Mouse (Mus musculus) megakaryocyte, embryonic 14.5 days (primary cell): ENCODE data around the gene Nfkbie. TPM values are rescaled to one million over a fixed set of nuclear protein-coding genes. Genes with fewer than 3 reads are reported as not detected.

Source experiments
- H3K27me3 ChIP-seq: replicated peaks from 2 replicates; pipeline ENCODE3; 2012; ENCODE audit warnings: inconsistent platforms
- H3K36me3 ChIP-seq: replicated peaks from 2 replicates; pipeline ENCODE3; 2012; ENCODE audit warnings: low read length, inconsistent platforms, mixed read lengths
- H3K4me1 ChIP-seq: 2 replicates; pipeline ENCODE4 v1.6.1; 2012; ENCODE audit warnings: inconsistent platforms
- H3K4me3 ChIP-seq: replicated peaks from 2 replicates; pipeline ENCODE3; 2012; ENCODE audit warnings: moderate library complexity, mild to moderate bottlenecking, inconsistent platforms
- H3K9me3 ChIP-seq: 2 replicates; pipeline ENCODE4 v1.6.1; 2012; ENCODE audit warnings: inconsistent platforms
- FLI1 ChIP-seq: IDR thresholded peaks from 2 replicates; pipeline ENCODE4 v1.6.1; 2012; ENCODE audit warnings: low read length, inconsistent platforms, mixed read lengths
- GATA1 ChIP-seq: IDR thresholded peaks from 3 replicates; pipeline ENCODE4 v1.6.1; 2012; ENCODE audit warnings: mixed read lengths, low read length, inconsistent platforms, borderline replicate concordance
- polyA plus RNA-seq: library from polyadenylated mRNA; stranded (reverse); fragments of >175 nt; gene quantifications from 2 replicates; pipeline ENCODE4 v1.2.3, GENCODE M21; 2012; ENCODE audit warnings: low replicate concordance; ENCODE audit not compliant: insufficient read depth

Nfkbie gene
- polyA plus RNA-seq, 1 experiment: 9.1 TPM

DNA sequence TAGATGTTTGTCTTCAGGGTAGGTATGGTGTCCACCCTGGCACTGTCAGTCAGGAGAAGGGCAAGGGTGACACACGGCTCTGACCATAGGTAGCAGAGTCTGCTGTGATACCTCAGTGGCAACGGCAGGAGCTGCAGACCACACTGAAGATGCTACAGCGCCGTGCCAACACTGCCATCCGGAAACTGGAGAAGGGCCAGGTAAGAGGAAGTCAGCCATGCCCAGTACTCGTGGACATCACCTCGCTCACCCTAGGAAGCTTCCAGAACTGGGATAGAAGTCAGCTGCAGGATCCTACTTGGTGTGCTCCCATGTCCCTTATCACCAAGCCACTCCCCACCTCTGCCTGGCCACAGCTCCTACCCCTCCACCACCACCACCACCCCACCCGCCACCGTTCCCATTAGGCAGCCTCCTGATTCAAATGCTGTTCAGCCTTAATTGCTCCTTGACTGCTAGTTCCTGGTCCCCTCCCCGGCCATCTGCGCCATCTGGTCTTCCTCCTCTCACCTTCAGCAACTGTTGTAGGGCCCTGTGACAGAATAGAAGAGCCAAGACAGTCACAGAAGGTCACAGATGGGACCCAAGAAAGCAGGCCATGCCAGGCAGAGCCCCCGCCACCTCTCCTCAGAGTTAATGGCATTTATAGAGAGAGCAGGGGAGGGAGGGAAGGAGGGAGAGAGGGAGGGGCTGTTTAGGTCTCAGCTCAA, 36.6 kb upstream of the Nfkbie start:
- peaks cover 19% of the 10 kb centered on the region for H3K27me3 ChIP-seq
- TF ChIP-seq FLI1: no peak
- TF ChIP-seq GATA1: no peak
- no peaks in the 10 kb centered on the region for H3K9me3 ChIP-seq
- no peak overlapping the region for H3K4me3 ChIP-seq
- peaks cover 39% of the 10 kb centered on the region for H3K4me1 ChIP-seq
- peaks cover 70% of the 10 kb centered on the region for H3K36me3 ChIP-seq

DNA sequence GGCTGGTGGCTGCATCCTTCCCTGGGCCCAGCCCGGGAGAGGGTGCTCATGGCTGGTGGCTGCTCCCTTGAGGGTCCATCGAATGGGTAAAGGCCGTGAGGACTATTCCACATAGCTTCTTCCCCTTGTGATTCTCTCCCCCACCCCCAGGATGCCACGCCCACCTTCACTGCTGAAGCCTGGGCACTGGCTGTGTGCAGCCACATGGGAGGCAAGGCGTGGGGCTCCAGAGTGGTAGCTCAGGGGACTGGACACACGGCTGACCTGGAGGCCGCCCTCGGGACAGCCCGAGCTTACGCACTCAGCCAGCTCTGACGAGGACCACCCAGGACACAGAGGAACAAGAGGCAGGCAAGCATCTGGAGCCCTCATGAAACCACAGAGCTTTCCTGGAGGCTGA, 35.4 kb upstream of the Nfkbie start:
- Histone ChIP-seq H3K4me3 (no peak overlapping the region), H3K36me3 (peaks cover 60% of the 10 kb centered on the region)

DNA sequence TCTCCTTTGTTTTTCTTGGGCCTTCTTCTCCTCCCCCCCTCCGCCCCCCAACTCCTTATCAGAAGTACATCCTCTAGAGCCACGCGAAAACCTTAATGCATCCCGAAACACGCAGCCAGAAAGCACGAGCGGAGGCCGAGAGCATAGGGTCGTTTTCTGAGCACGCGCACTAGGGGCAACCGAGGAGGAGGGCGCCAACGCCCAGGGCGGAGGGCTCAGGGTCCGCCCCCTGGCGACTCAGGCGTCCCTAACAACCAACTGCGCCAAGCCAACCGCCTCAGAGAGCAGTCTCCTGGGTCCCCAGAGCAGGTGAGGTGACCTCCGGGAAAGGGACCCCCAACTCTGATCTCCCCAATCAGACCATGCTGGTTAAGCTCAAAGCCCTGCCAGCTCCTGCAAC, 32.2 kb upstream of the Nfkbie start, which contains the start of gene Tcte1:
Gene Tcte1, plus strand, starts transcription at position 172 of the 400 bp plus-strand sequence.
- H3K9me3 ChIP-seq: no peaks in the 10 kb centered on the region
- H3K4me1 ChIP-seq: peaks cover 25% of the 10 kb centered on the region
- peaks cover 29% of the 10 kb centered on the region for H3K36me3 ChIP-seq
- TF ChIP-seq FLI1: no peak
- TF ChIP-seq GATA1: no peak
- H3K4me3 ChIP-seq: peak within 1 kb of the TSS; percentile 42
- peaks cover 56% of the 10 kb centered on the region for H3K27me3 ChIP-seq

More for the DNA sequence above, 35.4 kb upstream of the Nfkbie start:
- no peaks in the 10 kb centered on the region for H3K9me3 ChIP-seq
- H3K4me1 ChIP-seq: peaks cover 39% of the 10 kb centered on the region
- peaks cover 31% of the 10 kb centered on the region for H3K27me3 ChIP-seq
- TF ChIP-seq FLI1 (no peak), GATA1 (no peak)

DNA sequence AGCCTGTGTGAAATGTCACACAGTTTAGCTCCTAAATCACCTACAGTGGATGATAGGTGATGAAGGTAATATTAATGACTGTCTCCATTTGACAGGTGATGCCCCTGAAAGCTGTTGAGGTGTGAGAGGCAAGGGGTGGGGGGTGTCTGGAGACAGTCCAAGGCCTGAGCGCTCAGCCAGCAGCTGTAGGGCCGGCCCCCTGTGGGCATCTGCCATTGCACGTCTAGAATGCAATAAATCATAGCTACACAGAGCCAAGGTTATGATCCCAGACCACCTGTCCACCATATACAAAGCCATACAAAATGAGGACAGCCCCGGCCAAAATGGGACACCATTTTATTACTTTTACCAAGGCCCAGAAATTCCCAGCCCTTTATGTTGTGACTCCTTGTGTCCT, 30.5 kb upstream of the Nfkbie start:
- H3K27me3 ChIP-seq: peaks cover 70% of the 10 kb centered on the region
- TF ChIP-seq FLI1 (no peak), GATA1 (no peak)
- peaks cover 12% of the 10 kb centered on the region for H3K36me3 ChIP-seq

DNA sequence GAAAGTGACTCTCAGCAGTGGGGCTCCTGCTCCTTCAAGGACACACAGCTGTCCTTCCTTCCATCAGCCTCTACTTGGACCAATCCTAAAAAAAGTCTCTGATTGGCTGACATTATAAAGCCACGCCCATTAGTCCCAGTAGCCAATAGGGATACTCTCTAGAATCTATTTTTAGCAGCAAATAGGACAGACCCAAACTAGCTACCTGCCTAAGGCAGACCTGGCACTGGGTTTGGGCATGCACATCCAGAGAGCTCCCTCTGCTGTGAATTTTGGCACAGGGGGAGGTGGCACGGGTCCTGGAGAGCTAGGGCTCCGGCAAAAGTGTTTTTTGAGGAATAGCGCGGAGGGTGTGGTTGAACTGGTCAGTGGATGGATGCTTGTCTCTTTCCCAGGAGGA, 28.9 kb upstream of the Nfkbie start:
- Histone ChIP-seq H3K27me3 (peaks cover 79% of the 10 kb centered on the region), H3K4me3 (no peak overlapping the region), H3K9me3 (no peaks in the 10 kb centered on the region), H3K4me1 (peaks cover 22% of the 10 kb centered on the region), H3K36me3 (no peaks in the 10 kb centered on the region)
- TF ChIP-seq FLI1 (no peak), GATA1 (no peak)

More for the DNA sequence above, 30.5 kb upstream of the Nfkbie start:
- Histone ChIP-seq H3K4me3 (no peak overlapping the region), H3K4me1 (peaks cover 18% of the 10 kb centered on the region), H3K9me3 (no peaks in the 10 kb centered on the region)

DNA sequence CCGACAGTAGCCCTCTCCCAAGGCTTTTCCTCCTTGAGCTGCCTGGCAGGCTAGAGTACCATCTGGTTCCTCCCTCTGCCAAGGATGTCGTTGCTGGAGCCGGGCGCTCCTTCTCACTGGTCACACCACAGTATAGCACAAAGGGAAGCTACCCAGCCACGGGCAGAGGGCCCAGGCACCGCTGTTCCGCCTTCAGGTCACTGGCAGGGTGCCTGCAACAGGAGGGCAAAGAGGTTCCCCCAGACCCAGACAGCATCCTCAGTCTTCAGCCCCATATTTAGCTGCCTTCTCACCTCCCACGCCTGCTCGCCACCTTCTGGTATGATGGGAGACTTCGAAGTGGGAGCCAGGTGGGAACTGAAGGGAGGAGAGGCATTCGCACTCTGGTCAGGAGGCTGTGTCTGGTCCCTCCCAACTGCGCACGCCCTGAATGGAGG, 25.1 kb upstream of the Nfkbie start:
- TF ChIP-seq GATA1: no peak
- no peak for TF ChIP-seq FLI1
- Histone ChIP-seq H3K4me1 (peaks cover 8% of the 10 kb centered on the region; the same call in 1 of the 2 replicates), H3K4me3 (no peak overlapping the region), H3K36me3 (no peaks in the 10 kb centered on the region), H3K27me3 (peaks cover 79% of the 10 kb centered on the region), H3K9me3 (no peaks in the 10 kb centered on the region)

DNA sequence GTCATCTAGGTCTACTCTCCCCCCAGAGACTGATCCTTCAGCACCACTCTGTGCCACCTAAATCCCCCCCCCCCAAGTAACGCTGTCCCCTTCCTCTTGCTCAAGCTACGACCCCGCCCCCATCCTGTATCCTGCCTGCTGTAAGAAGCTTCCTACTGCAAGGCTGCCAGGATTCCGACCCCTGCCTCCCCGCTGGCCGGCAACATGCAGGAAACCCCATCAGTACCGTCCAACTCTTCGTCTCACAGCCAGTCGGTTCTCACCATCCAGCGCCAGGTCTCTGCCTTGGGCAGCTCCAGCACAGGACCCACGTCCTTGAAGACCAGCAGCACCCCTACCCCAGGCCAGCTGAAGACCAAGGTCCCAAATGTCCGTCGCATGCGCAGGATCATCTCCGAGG, 22.6 kb upstream of the Nfkbie start:
- TF ChIP-seq FLI1 (no peak), GATA1 (no peak)
- H3K9me3 ChIP-seq: no peaks in the 10 kb centered on the region
- H3K4me1 ChIP-seq: peaks cover 9% of the 10 kb centered on the region; the same call in 1 of the 2 replicates
- no peaks in the 10 kb centered on the region for H3K36me3 ChIP-seq
- peaks cover 84% of the 10 kb centered on the region for H3K27me3 ChIP-seq
- H3K4me3 ChIP-seq: no peak overlapping the region

DNA sequence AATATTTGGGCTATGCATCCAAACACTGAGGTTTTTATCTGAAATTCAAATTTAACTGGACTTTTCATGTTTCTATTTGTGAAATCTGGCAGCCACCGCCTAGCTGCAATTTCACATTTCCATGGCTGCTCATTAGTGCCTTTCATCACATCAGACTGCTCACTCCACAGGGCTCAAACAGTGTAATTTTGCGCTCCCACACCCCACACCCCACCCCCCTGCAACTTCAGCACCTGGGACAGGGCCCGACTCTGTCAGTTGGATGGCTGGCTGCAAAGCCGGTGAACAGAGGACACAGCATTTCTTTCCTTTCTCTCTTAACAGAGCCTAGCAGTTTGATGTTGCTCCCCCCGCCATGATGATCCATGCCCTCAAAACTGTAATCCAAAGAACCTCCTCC, 19.2 kb upstream of the Nfkbie start:
- no peak for TF ChIP-seq FLI1
- Histone ChIP-seq H3K4me3 (no peak overlapping the region), H3K4me1 (peaks cover 4% of the 10 kb centered on the region; the same call in 1 of the 2 replicates), H3K27me3 (peaks cover 91% of the 10 kb centered on the region), H3K36me3 (no peaks in the 10 kb centered on the region), H3K9me3 (no peaks in the 10 kb centered on the region)

DNA sequence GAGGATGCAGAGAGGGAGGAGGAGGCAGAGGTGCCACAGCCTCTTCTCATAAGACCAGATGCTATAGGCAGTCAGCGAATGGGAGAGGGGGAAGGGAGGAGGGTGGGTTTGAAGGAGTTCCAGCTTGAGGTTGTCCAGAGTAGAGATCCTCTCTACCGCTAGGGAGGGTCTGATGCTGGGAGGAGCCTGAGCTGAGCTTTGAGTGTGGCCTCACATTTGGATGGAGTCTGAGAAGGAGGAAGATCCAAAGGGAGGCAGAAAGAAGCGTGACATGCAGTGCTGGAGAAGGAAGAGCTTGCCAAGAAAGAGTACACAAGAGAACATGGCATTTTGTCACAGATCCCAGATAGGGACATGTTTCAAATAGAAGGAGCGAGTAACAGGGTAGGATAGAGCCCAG, 17.1 kb upstream of the Nfkbie start:
- no peak overlapping the region for H3K4me3 ChIP-seq
- no peaks in the 10 kb centered on the region for H3K9me3 ChIP-seq
- H3K4me1 ChIP-seq: peaks cover 5% of the 10 kb centered on the region; the same call in 1 of the 2 replicates
- peaks cover 94% of the 10 kb centered on the region for H3K27me3 ChIP-seq
- no peaks in the 10 kb centered on the region for H3K36me3 ChIP-seq
- TF ChIP-seq GATA1 (no peak), FLI1 (no peak)

DNA sequence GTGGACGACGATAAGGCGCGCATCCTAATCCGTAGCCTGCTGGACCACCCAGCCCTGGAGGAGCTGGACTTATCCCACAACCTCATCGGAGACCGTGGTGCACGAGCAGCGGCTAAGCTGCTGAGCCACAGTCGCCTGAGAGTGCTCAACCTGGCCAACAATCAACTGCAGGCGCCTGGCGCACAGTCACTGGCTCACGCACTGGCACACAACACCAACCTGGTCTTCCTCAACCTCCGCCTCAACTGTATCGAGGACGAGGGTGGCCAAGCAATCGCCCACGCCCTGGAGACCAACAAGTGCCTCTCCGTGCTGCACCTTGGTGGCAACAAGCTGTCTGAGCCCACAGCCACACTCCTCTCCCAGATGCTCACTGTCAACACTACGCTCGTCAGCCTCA, 15.8 kb upstream of the Nfkbie start:
- H3K27me3 ChIP-seq: peaks cover 98% of the 10 kb centered on the region
- TF ChIP-seq FLI1 (no peak), GATA1 (no peak)

More for the DNA sequence above, 15.8 kb upstream of the Nfkbie start:
- peaks cover 18% of the 10 kb centered on the region for H3K4me1 ChIP-seq
- H3K4me3 ChIP-seq: no peak overlapping the region
- no peaks in the 10 kb centered on the region for H3K36me3 ChIP-seq
- H3K9me3 ChIP-seq: no peaks in the 10 kb centered on the region
